Mouse (Mus musculus): ENCODE measurements around the gene Syn3. TPM values are rescaled to one million over a fixed set of nuclear protein-coding genes. Genes with fewer than 3 reads are reported as not detected.

Gene Syn3
- polyA plus RNA-seq, 1 experiment from 2014 or later: 14.7 TPM

- H3K27me3 ChIP-seq: no peaks in the 10 kb centered on the region
- no peak overlapping the region for H3K27ac ChIP-seq (replicated peaks)
- no peak overlapping the region for H3K9ac ChIP-seq
- H3K36me3 ChIP-seq: no peaks in the 10 kb centered on the region
- H3K4me3 ChIP-seq: no peak overlapping the region
- ATAC-seq (ENCODE audit: low read depth): no peak
- H3K4me2 ChIP-seq: no peak overlapping the region
- 0 out of 2 replicates have a peak, but pooled peaks cover 4% of the 10 kb centered on the region for H3K4me1 ChIP-seq (replicated peaks)
- H3K9me3 ChIP-seq: no peaks in the 10 kb centered on the region
- 20% methylated on average over 5 of the region's 5 CpGs for WGBS
These were observed 384.3 kb downstream of the Syn3 start for GRCm38 (mm10) chr10:86114431-86114848.

GRCm38 (mm10) chr10:86108797-86109196 lies 389.9 kb downstream of the Syn3 start:
- no peaks in the 10 kb centered on the region for H3K9me3 ChIP-seq
- no peak overlapping the region for H3K4me3 ChIP-seq
- WGBS: 92% methylated on average over 4 of the region's 4 CpGs
- H3K27ac ChIP-seq (replicated peaks): no peak overlapping the region
- no peaks in the 10 kb centered on the region for H3K36me3 ChIP-seq
- no peak overlapping the region for H3K9ac ChIP-seq
- no peak overlapping the region for H3K4me2 ChIP-seq
- no peaks in the 10 kb centered on the region for H3K27me3 ChIP-seq
- ATAC-seq (ENCODE audit: low read depth): no peak
- peaks cover 5% of the 10 kb centered on the region; the same call in 1 of the 2 replicates for H3K4me1 ChIP-seq (replicated peaks)

- 86% methylated on average over 4 of the region's 4 CpGs for WGBS
These were observed 391.0 kb downstream of the Syn3 start for GRCm38 (mm10) chr10:86107681-86108080.

GRCm38 (mm10) chr10:86103976-86104375 lies 394.7 kb downstream of the Syn3 start:
- Histone ChIP-seq H3K36me3 (no peaks in the 10 kb centered on the region; the same call in 1 of the 2 replicates), H3K4me2 (no peak overlapping the region), H3K27me3 (no peaks in the 10 kb centered on the region), H3K4me1 (replicated peaks) (peaks cover 5% of the 10 kb centered on the region; the same call in 1 of the 2 replicates), H3K4me3 (no peak overlapping the region), H3K9ac (no peak overlapping the region), H3K9me3 (peaks cover 11% of the 10 kb centered on the region; the same call in 1 of the 2 replicates), H3K27ac (replicated peaks) (no peak overlapping the region)
- no peak for ATAC-seq (ENCODE audit: low read depth)

More at GRCm38 (mm10) chr10:86107681-86108080, 391.0 kb downstream of the Syn3 start:
- no peak overlapping the region for H3K27ac ChIP-seq (replicated peaks)
- no peaks in the 10 kb centered on the region for H3K36me3 ChIP-seq
- no peak for ATAC-seq (ENCODE audit: low read depth)
- no peak overlapping the region for H3K4me2 ChIP-seq
- peaks cover 5% of the 10 kb centered on the region; the same call in 1 of the 2 replicates for H3K4me1 ChIP-seq (replicated peaks)
- no peaks in the 10 kb centered on the region for H3K9me3 ChIP-seq
- no peak overlapping the region for H3K4me3 ChIP-seq
- H3K9ac ChIP-seq: no peak overlapping the region
- no peaks in the 10 kb centered on the region for H3K27me3 ChIP-seq

- Histone ChIP-seq H3K4me1 (replicated peaks) (peaks cover 5% of the 10 kb centered on the region; the same call in 1 of the 2 replicates), H3K36me3 (no peaks in the 10 kb centered on the region; the same call in 1 of the 2 replicates), H3K4me3 (no peak overlapping the region), H3K27me3 (no peaks in the 10 kb centered on the region), H3K27ac (replicated peaks) (no peak overlapping the region), H3K4me2 (no peak overlapping the region), H3K9ac (no peak overlapping the region), H3K9me3 (peaks cover 11% of the 10 kb centered on the region; the same call in 1 of the 2 replicates)
- WGBS: 61% methylated on average over 3 of the region's 3 CpGs
- no peak for ATAC-seq (ENCODE audit: low read depth)
These were observed 398.3 kb downstream of the Syn3 start for GRCm38 (mm10) chr10:86100281-86100851.

- H3K4me3 ChIP-seq: no peak overlapping the region
- H3K4me2 ChIP-seq: no peak overlapping the region
- no peak overlapping the region for H3K9ac ChIP-seq
- H3K36me3 ChIP-seq: no peaks in the 10 kb centered on the region; the same call in 1 of the 2 replicates
- H3K27ac ChIP-seq (replicated peaks): no peak overlapping the region
- 83% methylated on average over 6 of the region's 6 CpGs for whole genome bisulfite sequencing
- H3K9me3 ChIP-seq: peaks cover 11% of the 10 kb centered on the region; the same call in 1 of the 2 replicates
- ATAC-seq (ENCODE audit: low read depth): no peak
- no peaks in the 10 kb centered on the region for H3K4me1 ChIP-seq (replicated peaks)
- H3K27me3 ChIP-seq: no peaks in the 10 kb centered on the region
These were observed 400.3 kb downstream of the Syn3 start for GRCm38 (mm10) chr10:86098363-86098762.

- Histone ChIP-seq H3K4me1 (replicated peaks) (no peaks in the 10 kb centered on the region), H3K36me3 (no peaks in the 10 kb centered on the region), H3K27me3 (no peaks in the 10 kb centered on the region), H3K27ac (replicated peaks) (no peak overlapping the region), H3K9ac (no peak overlapping the region), H3K9me3 (no peaks in the 10 kb centered on the region), H3K4me2 (no peak overlapping the region), H3K4me3 (no peak overlapping the region)
- no peak for ATAC-seq (ENCODE audit: low read depth)
- WGBS: 77% methylated on average over 14 of the region's 14 CpGs
These were observed 405.3 kb downstream of the Syn3 start for GRCm38 (mm10) chr10:86093109-86094035.

GRCm38 (mm10) chr10:86091919-86092318 lies 406.8 kb downstream of the Syn3 start:
- 57% methylated on average over 10 of the region's 10 CpGs for WGBS
- Histone ChIP-seq H3K36me3 (no peaks in the 10 kb centered on the region), H3K4me2 (no peak overlapping the region), H3K9me3 (no peaks in the 10 kb centered on the region), H3K9ac (no peak overlapping the region), H3K4me3 (no peak overlapping the region), H3K27ac (replicated peaks) (no peak overlapping the region), H3K27me3 (no peaks in the 10 kb centered on the region), H3K4me1 (replicated peaks) (no peaks in the 10 kb centered on the region)
- ATAC-seq (ENCODE audit: low read depth): no peak

GRCm38 (mm10) chr10:86079921-86080320 lies 418.8 kb downstream of the Syn3 start:
- no peak for ATAC-seq (ENCODE audit: low read depth)
- H3K4me1 ChIP-seq (replicated peaks): no peaks in the 10 kb centered on the region

GRCm38 (mm10) chr10:86078761-86079160 lies 419.9 kb downstream of the Syn3 start:
- WGBS: 93% methylated on average over 2 of the region's 2 CpGs
- Histone ChIP-seq H3K4me1 (replicated peaks) (no peaks in the 10 kb centered on the region), H3K27ac (replicated peaks) (no peak overlapping the region), H3K4me3 (no peak overlapping the region), H3K27me3 (no peaks in the 10 kb centered on the region), H3K9ac (no peak overlapping the region), H3K9me3 (peaks cover 6% of the 10 kb centered on the region; the same call in 1 of the 2 replicates), H3K36me3 (peaks cover 2% of the 10 kb centered on the region; the same call in 1 of the 2 replicates), H3K4me2 (no peak overlapping the region)
- ATAC-seq (ENCODE audit: low read depth): no peak

More at GRCm38 (mm10) chr10:86079921-86080320, 418.8 kb downstream of the Syn3 start:
- no peak overlapping the region for H3K4me2 ChIP-seq
- no peak overlapping the region for H3K9ac ChIP-seq
- H3K4me3 ChIP-seq: no peak overlapping the region
- no peaks in the 10 kb centered on the region for H3K36me3 ChIP-seq
- no peaks in the 10 kb centered on the region for H3K9me3 ChIP-seq
- H3K27ac ChIP-seq (replicated peaks): no peak overlapping the region
- no peaks in the 10 kb centered on the region for H3K27me3 ChIP-seq
- 81% methylated on average over 9 of the region's 9 CpGs for WGBS

GRCm38 (mm10) chr10:86077272-86077671 lies 421.4 kb downstream of the Syn3 start:
- Histone ChIP-seq H3K27me3 (no peaks in the 10 kb centered on the region), H3K4me1 (replicated peaks) (no peaks in the 10 kb centered on the region), H3K4me3 (no peak overlapping the region), H3K9me3 (peaks cover 8% of the 10 kb centered on the region; the same call in 1 of the 2 replicates), H3K27ac (replicated peaks) (no peak overlapping the region), H3K4me2 (no peak overlapping the region), H3K9ac (no peak overlapping the region), H3K36me3 (peaks cover 4% of the 10 kb centered on the region; the same call in 1 of the 2 replicates)
- no peak for ATAC-seq (ENCODE audit: low read depth)
- WGBS: 85% methylated on average over 2 of the region's 2 CpGs

Data from neural tube, embryonic 13.5 days (tissue).